Mouse (Mus musculus) mouse trophoblast stem cell (cell line): ENCODE measurements around the gene Cst12.
"Not testable (repeated sequence)": the region's sequence is repeated elsewhere in the genome, so short reads cannot be mapped to it uniquely, and the experiment has no call there.

Experiments used
- in situ Hi-C, 2 experiments: fragments of 300-500 bp; cut with MseI, MboI; formaldehyde crosslinking; loops; 2 replicates in 1 of 2; 3 replicates in 1 of 2; pipeline ENCODE4 v1.15.1; 2025

Cst12 gene

GRCm38 (mm10) chr2:148789142-148789541 lies at the start of gene Cst12:
Cst12 (plus strand) TSS chr2:148789361.
- in situ Hi-C loops: no loop called here

- in situ Hi-C loops: no loop called here
These were observed 46.2 kb upstream of the Cst12 start for GRCm38 (mm10) chr2:148743001-148743400.

- in situ Hi-C loops: no loop called here
These were observed 45.2 kb upstream of the Cst12 start for GRCm38 (mm10) chr2:148743846-148744407.

DNA sequence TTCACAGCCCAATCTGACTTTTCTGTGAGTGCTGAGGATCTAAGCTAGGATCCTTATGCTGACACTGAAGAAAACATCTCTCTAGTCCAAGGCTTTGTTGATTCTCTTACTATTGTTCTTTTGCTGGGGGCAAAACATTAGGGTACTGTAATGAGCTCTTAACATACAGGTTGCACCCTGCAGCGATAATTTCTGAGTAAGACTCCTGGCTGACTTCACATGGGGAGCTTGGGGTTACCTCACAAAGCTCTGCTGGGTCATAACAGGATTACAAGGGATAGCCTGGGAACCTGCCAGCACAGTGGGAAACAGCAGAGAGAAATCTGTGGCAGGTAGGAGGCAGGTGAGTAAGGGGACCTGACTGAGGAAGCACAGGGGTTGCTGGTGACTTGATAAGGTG lies 39.1 kb upstream of the Cst12 start, which contains the start of gene Cstl1:
Gene Cstl1, plus strand, starts transcription at position 301 of the 400 bp plus-strand sequence.
- in situ Hi-C loops: no loop called here

GRCm38 (mm10) chr2:148751893-148752813 lies 37.0 kb upstream of the Cst12 start:
- in situ Hi-C loops: no loop called here

DNA sequence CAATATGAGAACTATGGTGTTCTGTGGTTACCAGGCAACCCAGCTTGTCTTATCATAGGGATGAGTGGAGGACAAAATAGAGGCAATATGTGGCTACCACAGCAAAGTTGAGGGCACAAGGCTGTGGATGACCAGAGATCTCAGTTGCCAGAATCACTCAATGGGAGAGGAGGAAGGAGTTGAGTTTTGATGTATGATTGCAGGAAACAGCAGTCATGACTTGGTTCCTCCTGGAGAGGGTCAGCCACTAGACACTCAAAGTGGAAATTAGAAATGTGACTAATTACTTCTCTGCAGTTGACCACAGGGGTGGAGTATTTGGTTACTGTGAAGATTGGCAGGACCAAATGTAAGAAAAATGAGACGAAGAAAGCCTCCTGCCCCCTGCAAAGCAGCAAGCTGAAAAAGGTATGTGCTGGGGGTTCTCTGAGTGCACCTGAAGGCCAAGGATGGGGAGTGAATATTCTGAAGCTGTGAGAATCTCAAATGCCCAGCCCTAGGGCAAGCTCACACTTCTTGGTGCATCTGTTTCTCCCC lies 34.8 kb upstream of the Cst12 start:
- in situ Hi-C loops: no loop called here

- in situ Hi-C loops: no loop called here
These were observed 25.3 kb upstream of the Cst12 start for GRCm38 (mm10) chr2:148763648-148764388.

DNA sequence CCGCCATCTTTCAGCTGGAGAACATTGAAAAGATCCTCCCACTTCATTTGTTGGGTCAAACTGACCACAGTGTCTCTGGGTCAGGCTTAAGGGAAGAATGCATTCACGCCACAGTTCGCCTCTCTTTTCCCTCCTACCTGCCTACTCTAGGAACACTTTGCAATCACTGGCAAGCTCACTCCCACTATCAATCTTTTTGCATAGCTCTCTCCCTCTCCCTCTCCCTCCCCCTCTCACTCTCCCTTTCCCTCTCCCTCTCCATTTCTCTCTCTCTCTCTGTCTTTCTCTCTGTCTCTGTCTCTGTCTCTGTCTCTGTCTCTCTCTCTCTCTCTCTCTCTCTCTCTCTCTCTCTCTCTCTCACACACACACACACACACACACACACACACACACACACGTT lies 17.8 kb upstream of the Cst12 start, which contains the start of gene Cst11:
Gene Cst11, minus strand, starts transcription at position 101 of the 400 bp plus-strand sequence.
- in situ Hi-C loops: not testable (repeated sequence)

- in situ Hi-C loops: no loop called here
These were observed 7.5 kb upstream of the Cst12 start, which contains the start of gene 8030411F24Rik for GRCm38 (mm10) chr2:148781709-148782108. 8030411F24Rik (plus strand) TSS chr2:148782009.

- in situ Hi-C loops: no loop called here
These were observed 9.3 kb downstream of the Cst12 start, which contains the start of gene Cst8 for GRCm38 (mm10) chr2:148798485-148798884. Cst8 (plus strand) TSS chr2:148798785.

DNA sequence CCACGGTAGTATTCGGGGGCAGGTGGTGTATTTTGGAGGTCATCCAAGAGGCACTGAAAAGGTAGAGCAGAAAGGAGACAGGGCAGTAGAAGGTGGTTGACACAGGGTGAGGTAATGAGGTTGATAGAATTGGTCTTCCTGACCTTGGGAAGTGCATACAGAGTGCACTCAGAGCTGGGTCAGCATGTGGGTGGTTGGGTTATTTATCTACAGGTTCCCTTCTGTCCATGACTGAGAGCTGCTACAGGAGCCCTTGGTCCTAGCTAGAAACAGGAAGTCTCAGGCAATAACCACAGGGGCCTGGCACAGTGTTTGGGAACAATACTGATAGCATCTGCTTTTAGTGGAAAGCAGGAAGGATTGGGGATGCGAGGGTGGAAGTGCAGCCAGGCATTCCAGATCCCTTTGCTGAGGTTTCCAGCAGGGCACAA lies 12.3 kb downstream of the Cst12 start:
- in situ Hi-C loops: no loop called here

DNA sequence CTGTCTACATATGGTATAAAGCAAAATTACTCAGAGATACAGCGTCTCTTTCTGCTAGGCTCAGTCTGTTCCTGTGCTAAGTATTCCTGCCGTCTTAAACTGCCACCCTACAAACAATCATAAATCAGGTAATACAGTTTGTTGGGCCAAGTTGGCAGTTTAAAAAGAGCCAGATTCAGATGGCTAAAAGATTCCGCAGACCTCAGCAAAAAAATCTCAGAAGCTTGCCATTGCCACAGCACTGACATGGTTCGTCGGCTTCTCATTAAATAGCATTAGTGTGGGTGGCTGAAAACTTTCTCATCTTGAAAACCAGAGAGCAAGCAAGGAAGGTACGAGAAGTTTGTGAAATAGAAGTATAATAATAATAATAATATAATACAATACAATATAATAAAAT lies 17.5 kb downstream of the Cst12 start:
- in situ Hi-C loops: no loop called here

- in situ Hi-C loops: no loop called here
These were observed 30.7 kb downstream of the Cst12 start, which contains the start of gene Cst13 for GRCm38 (mm10) chr2:148819909-148820308. Cst13 (plus strand) TSS chr2:148820081.

GRCm38 (mm10) chr2:148825986-148826385 lies 36.8 kb downstream of the Cst12 start:
- in situ Hi-C loops: no loop called here

DNA sequence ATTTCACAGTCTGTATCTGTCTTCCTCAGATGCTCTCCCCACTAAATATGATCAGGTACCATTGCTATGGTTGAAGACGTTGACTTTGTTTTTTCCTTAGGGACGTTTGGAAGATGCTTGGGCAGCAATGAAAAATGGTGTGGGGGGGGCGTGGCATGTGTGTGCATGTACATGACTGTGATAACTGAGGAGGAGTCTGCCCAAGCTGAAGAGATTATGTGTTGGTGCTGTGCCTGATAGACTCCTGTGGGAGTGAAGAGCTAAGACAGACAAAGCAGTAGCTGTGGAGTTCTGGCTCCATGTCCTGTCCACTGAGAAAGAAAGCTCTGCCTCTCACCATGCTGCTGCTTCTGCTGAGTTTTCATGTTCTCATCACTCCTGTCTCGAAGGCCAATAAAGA lies 45.8 kb downstream of the Cst12 start, which contains the start of gene Cst9:
Gene Cst9, plus strand, starts transcription at position 236 of the 400 bp plus-strand sequence.
- in situ Hi-C loops: no loop called here

DNA sequence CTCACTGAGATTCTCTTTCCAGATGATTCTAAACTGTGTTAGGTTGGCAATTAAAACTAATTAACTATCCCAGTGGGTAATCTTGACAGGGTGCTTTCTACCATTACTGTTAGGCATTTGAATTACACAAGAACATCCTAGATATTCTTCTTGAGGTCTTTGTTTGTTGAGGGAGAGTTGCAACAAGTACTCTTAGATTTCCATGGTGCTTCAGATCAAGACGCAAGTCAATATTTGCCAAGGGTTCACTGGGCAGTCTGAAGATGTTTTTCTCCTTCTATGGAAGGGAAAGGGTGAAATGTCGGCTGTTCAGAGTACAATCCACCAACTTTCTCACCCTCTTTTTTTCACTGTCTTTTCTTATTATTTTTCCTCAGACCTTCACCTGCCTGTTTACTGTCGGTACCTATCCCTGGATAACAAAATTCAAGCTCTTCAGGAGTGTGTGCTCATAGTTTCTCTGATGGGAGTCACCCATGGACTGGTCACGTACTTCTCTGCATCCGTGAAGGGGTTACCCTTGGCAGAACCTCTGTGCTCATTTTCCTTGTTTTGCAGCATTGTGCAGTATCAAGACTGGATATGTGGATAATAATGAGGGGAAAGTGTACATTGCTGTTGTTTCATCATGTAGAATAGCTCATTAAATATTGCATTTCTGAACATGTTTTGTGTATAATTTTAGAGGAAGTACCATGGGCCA lies 49.1 kb downstream of the Cst12 start:
- in situ Hi-C loops: no loop called here

GRCm38 (mm10) chr2:148839224-148839623 lies 50.1 kb downstream of the Cst12 start:
- in situ Hi-C loops: no loop called here
